Mouse (Mus musculus) layer of hippocampus, adult 8-10 months (tissue): ENCODE measurements at regions not wholly inside any gene's neighbourhood (a gene's known extent, or its start where the extent isn't known, plus 50 kb on each side); places are given as distances from the start of the nearest gene placed in this dataset.

Experiments used
- DNase-seq, 2 experiments: peaks; one replicate each; pipeline ENCODE4 v3.0.0; 2022; ENCODE audit warnings: low spot score in 2 of 2

DNA sequence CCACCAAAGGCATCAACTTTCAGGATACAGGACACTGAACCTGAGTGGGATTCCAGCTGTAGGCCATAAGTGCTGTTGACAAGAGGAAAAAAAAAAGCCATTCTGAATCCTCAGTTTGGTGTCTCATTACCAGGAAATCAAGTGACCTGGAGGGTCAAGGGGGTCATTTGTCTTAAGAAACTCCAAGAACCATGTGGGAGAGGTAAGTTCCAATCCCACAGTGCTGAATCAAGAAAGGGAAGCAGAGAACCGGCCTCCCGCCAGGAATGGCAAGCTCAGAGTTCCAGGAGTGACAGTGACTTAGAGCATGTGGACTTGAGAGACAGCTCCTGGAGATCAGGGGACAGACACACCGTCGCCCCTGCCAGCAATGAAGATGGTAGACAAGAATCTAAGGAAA is 67.5 kb upstream of the Peli2 start:
- DNase-seq: no peak

- DNase-seq: no peak
These were observed 65.9 kb upstream of the Peli2 start for GRCm38 (mm10) chr14:48054719-48055118.

DNA sequence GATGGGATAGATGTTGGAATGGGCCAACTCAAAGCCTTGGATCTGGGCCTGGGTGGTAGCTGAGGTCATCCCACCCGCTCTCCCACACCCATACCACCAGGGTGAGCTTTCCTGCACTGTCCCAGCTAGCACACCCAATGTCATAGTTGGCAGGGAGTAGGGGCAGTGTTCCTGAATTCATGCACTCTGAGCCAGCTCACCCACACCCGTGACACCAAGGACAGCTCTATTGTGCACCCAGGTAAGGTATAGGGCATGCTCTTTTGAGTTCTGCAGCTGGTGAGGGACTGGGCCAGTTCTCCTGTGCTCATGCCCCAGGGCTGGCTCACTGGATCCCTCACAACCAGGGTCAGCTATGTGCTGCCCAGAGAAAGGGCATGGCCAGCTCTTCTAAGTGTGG is 64.8 kb upstream of the Peli2 start:
- no peak for DNase-seq

DNA sequence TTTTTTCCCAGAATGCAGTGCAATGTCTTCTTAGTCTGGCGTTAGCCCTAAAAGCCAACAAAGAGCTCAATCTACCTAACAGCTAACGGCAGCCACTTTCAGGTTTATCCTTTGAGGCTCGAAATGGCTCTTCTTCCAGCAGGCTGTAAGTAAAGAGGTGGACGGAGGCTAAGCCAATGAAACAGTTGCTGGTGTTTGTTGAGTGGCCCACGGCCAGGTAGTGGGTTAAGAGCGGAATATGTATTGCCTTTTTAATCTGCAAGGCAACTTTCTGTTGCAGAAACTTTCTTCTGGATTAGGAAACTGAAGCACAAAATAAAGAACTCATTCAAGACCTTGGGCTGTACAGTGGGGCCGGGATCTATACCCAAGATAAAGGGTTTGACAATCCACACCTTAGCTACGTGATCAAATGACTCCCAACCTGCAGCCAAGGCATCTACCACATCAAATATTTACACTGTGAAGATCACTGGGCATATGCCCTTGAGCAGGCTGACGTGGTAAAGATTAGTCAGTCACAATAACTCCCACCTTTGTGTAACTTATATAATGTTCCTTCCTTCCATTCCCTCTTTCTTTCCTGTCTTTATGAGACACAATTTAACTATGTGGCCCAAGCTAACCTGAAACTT is 62.3 kb upstream of the Peli2 start:
- DNase-seq: no peak

- no peak for DNase-seq
These were observed 60.8 kb upstream of the Peli2 start for GRCm38 (mm10) chr14:48059664-48060455.

- no peak for DNase-seq
These were observed 52.0 kb upstream of the Peli2 start for GRCm38 (mm10) chr14:48068641-48069040.
